Mouse (Mus musculus): Measurements from ENCODE around the gene Nrgn.

Gene Nrgn

GRCm38 (mm10) chr9:37527396-37528224, 25.1 kb downstream of the Nrgn start, which contains the start of gene Esam:
TSS of gene Esam (plus strand) at chr9:37528078.
- peak in 1 of 2 experiments; percentile 14 for DNase-seq

GRCm38 (mm10) chr9:37526443-37527395, 26.0 kb downstream of the Nrgn start:
- DNase-seq: no peak

- no peak for DNase-seq
Observed at GRCm38 (mm10) chr9:37525461-37525860, 27.2 kb downstream of the Nrgn start.

GRCm38 (mm10) chr9:37519995-37520394, 32.7 kb downstream of the Nrgn start:
- no peak for DNase-seq

- DNase-seq: no peak
Observed at GRCm38 (mm10) chr9:37518991-37519390, 33.7 kb downstream of the Nrgn start.

- no peak for DNase-seq
Observed at GRCm38 (mm10) chr9:37517467-37517866, 35.2 kb downstream of the Nrgn start.

- DNase-seq: no peak
Observed at GRCm38 (mm10) chr9:37514456-37514855, 38.2 kb downstream of the Nrgn start.

- no peak for DNase-seq
Observed at GRCm38 (mm10) chr9:37512097-37512496, 40.6 kb downstream of the Nrgn start.

GRCm38 (mm10) chr9:37506023-37506422, 46.7 kb downstream of the Nrgn start:
- no peak for DNase-seq

GRCm38 (mm10) chr9:37504348-37504747, 48.4 kb downstream of the Nrgn start:
- DNase-seq: no peak

- DNase-seq: no peak
Observed at GRCm38 (mm10) chr9:37501170-37501569, 51.5 kb downstream of the Nrgn start.

GRCm38 (mm10) chr9:37500201-37500600, 52.5 kb downstream of the Nrgn start:
- no peak for DNase-seq

- no peak for DNase-seq
Observed at GRCm38 (mm10) chr9:37496325-37496724, 56.4 kb downstream of the Nrgn start.

- no peak for DNase-seq
Observed at GRCm38 (mm10) chr9:37495761-37496160, 56.9 kb downstream of the Nrgn start.
